Mouse (Mus musculus) brain, embryonic 14.5 days (tissue): ENCODE measurements around the gene Mapk8ip1.

Experiments
- CTCF ChIP-seq: fragments of 200-500 bp; IDR thresholded peaks from 2 replicates; pipeline ENCODE4 v1.5.1; 2012; ENCODE audit warnings: inconsistent platforms, mild to moderate bottlenecking, moderate library complexity, borderline replicate concordance; ENCODE audit not compliant: insufficient read depth, insufficient read length; ENCODE audit errors: extremely low read depth
- POLR2A ChIP-seq: fragments of 200-500 bp; IDR thresholded peaks from 2 replicates; pipeline ENCODE4 v1.6.1; 2012; ENCODE audit warnings: mild to moderate bottlenecking, inconsistent platforms, borderline replicate concordance; ENCODE audit not compliant: poor library complexity, insufficient read depth, insufficient read length, severe bottlenecking; ENCODE audit errors: extremely low read depth

GRCm38 (mm10) chr2:92360893-92361292, 40.2 kb downstream of the Mapk8ip1 start:
- TF ChIP-seq CTCF = no peak
- TF ChIP-seq POLR2A = no peak
